Mouse (Mus musculus) heart, adult 2 months (tissue): Measurements from ENCODE around the gene Echdc2.

Source experiments
- CTCF ChIP-seq: fragments of 200-600 bp; IDR thresholded peaks from 2 replicates; pipeline ENCODE4 v1.8.1; 2022; ENCODE audit warnings: antibody characterized with exemption, mild to moderate bottlenecking, moderate library complexity
- EP300 ChIP-seq: fragments of 200-500 bp; IDR thresholded peaks from 2 replicates; pipeline ENCODE4 v1.6.1; 2011; ENCODE audit warnings: low read depth, low read length, control low read depth; ENCODE audit not compliant: insufficient read depth
- POLR2A ChIP-seq: fragments of 200-500 bp; IDR thresholded peaks from 2 replicates; pipeline ENCODE4 v1.6.1; 2011; ENCODE audit warnings: mild to moderate bottlenecking, low read depth, low read length, control low read depth; ENCODE audit not compliant: insufficient read depth

DNA sequence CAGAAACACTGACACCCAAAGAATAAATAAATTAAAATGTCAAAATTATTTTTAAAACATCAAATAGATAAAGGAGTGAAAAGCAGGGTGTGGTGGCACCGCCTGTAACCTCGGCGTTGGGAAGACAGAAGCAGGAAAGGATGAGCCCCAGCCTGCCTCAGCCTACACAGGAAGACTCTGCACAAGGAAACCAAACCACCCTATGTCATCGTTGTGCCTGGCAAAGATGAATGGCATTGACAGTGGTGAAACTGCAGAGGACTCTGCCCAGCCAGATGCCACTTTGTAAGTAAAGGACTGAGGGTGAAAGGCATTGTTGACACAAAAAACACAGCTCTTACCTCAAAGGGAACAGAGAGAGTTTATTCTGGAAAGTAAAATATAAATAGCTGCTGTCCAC is 39.0 kb upstream of the Echdc2 start:
- no peak for TF ChIP-seq CTCF
- TF ChIP-seq POLR2A = no peak
- TF ChIP-seq EP300 = no peak
